Mouse (Mus musculus): Measurements from ENCODE around the gene Mob3c. TPM values are rescaled to one million over a fixed set of nuclear protein-coding genes. Genes with fewer than 3 reads are reported as not detected.

Mob3c gene
- polyA plus RNA-seq, 1 experiment from 2014 or later: 14.4 TPM

GRCm38 (mm10) chr4:115820199-115820598, 7.7 kb upstream of the Mob3c start:
- WGBS: 70% methylated on average over 3 of the region's 3 CpGs
- Histone ChIP-seq H3K9me3 (no peaks in the 10 kb centered on the region), H3K27me3 (no peaks in the 10 kb centered on the region), H3K4me2 (replicated peaks) (no peak overlapping the region), H3K4me3 (no peak overlapping the region), H3K4me1 (no peaks in the 10 kb centered on the region), H3K9ac (no peak overlapping the region), H3K36me3 (peaks cover 23% of the 10 kb centered on the region), H3K27ac (no peak overlapping the region)
- no peak for ATAC-seq (ENCODE audit: low FRiP score, low read depth)

- no peak overlapping the region for H3K9ac ChIP-seq
- ATAC-seq (ENCODE audit: low FRiP score, low read depth): no peak
- H3K27ac ChIP-seq: no peak overlapping the region
- no peaks in the 10 kb centered on the region for H3K27me3 ChIP-seq
- 70% methylated on average over 3 of the region's 3 CpGs for WGBS
- H3K4me3 ChIP-seq: no peak overlapping the region
- no peaks in the 10 kb centered on the region for H3K4me1 ChIP-seq
- peaks cover 16% of the 10 kb centered on the region for H3K36me3 ChIP-seq
- H3K4me2 ChIP-seq (replicated peaks): no peak overlapping the region
- no peaks in the 10 kb centered on the region for H3K9me3 ChIP-seq
Measured at GRCm38 (mm10) chr4:115820944-115821343, 6.9 kb upstream of the Mob3c start.

- H3K4me1 ChIP-seq: no peaks in the 10 kb centered on the region
- no peak overlapping the region for H3K4me3 ChIP-seq
- H3K27me3 ChIP-seq: 0 out of 2 replicates have a peak, but pooled peaks cover under 1% of the 10 kb centered on the region
- H3K9ac ChIP-seq: no peak overlapping the region
- H3K27ac ChIP-seq: no peak overlapping the region
- H3K4me2 ChIP-seq (replicated peaks): no peak overlapping the region
- H3K9me3 ChIP-seq: no peaks in the 10 kb centered on the region
- no peak for ATAC-seq (ENCODE audit: low FRiP score, low read depth)
- peaks cover 13% of the 10 kb centered on the region for H3K36me3 ChIP-seq
Measured at GRCm38 (mm10) chr4:115821431-115821830, 6.5 kb upstream of the Mob3c start.

GRCm38 (mm10) chr4:115821928-115822327, 6.0 kb upstream of the Mob3c start:
- 71% methylated on average over 3 of the region's 3 CpGs for WGBS
- Histone ChIP-seq H3K27ac (no peak overlapping the region), H3K4me1 (0 out of 2 replicates have a peak, but pooled peaks cover 2% of the 10 kb centered on the region), H3K9ac (no peak overlapping the region), H3K36me3 (peaks cover 9% of the 10 kb centered on the region), H3K9me3 (no peaks in the 10 kb centered on the region), H3K4me2 (replicated peaks) (no peak overlapping the region), H3K4me3 (no peak overlapping the region), H3K27me3 (0 out of 2 replicates have a peak, but pooled peaks cover 5% of the 10 kb centered on the region)
- ATAC-seq (ENCODE audit: low FRiP score, low read depth): no peak

GRCm38 (mm10) chr4:115824178-115824577, 3.7 kb upstream of the Mob3c start:
- Histone ChIP-seq H3K27ac (no peak overlapping the region), H3K9ac (no peak overlapping the region), H3K27me3 (0 out of 2 replicates have a peak, but pooled peaks cover 7% of the 10 kb centered on the region), H3K36me3 (peaks cover 6% of the 10 kb centered on the region; the same call in 1 of the 2 replicates), H3K4me2 (replicated peaks) (no peak overlapping the region), H3K4me1 (peaks cover 16% of the 10 kb centered on the region), H3K9me3 (no peaks in the 10 kb centered on the region), H3K4me3 (no peak overlapping the region)
- no peak for ATAC-seq (ENCODE audit: low FRiP score, low read depth)
- WGBS: 62% methylated on average over 2 of the region's 2 CpGs

- Histone ChIP-seq H3K9me3 (no peaks in the 10 kb centered on the region), H3K4me2 (replicated peaks) (no peak overlapping the region), H3K27ac (no peak overlapping the region), H3K4me3 (no peak overlapping the region), H3K27me3 (0 out of 2 replicates have a peak, but pooled peaks cover 7% of the 10 kb centered on the region), H3K4me1 (peaks cover 18% of the 10 kb centered on the region), H3K36me3 (no peaks in the 10 kb centered on the region), H3K9ac (no peak overlapping the region)
- ATAC-seq (ENCODE audit: low FRiP score, low read depth): no peak
- WGBS: 79% methylated on average over 2 of the region's 2 CpGs
Measured at GRCm38 (mm10) chr4:115825271-115825670, 2.6 kb upstream of the Mob3c start.

- Histone ChIP-seq H3K4me2 (replicated peaks) (peak overlapping the region; percentile 77; the same call in 1 of the 2 replicates), H3K9ac (no peak overlapping the region), H3K36me3 (peaks cover 16% of the 10 kb centered on the region), H3K4me1 (peaks cover 18% of the 10 kb centered on the region), H3K9me3 (no peaks in the 10 kb centered on the region), H3K4me3 (peak overlapping the region; percentile 85), H3K27ac (no peak overlapping the region), H3K27me3 (0 out of 2 replicates have a peak, but pooled peaks cover 7% of the 10 kb centered on the region)
- no peak for ATAC-seq (ENCODE audit: low FRiP score, low read depth)
- WGBS: 75% methylated on average over 3 of the region's 3 CpGs
Measured at GRCm38 (mm10) chr4:115827066-115827465, 826 bp upstream of the Mob3c start.

- Histone ChIP-seq H3K4me2 (replicated peaks) (peak overlapping the region; percentile 77), H3K9ac (peak overlapping the region; percentile 81), H3K27me3 (0 out of 2 replicates have a peak, but pooled peaks cover 7% of the 10 kb centered on the region), H3K4me3 (peak overlapping the region; percentile 85), H3K36me3 (peaks cover 20% of the 10 kb centered on the region), H3K27ac (0 out of 2 replicates have a peak overlapping the region, but pooled peaks have one; percentile 63), H3K9me3 (no peaks in the 10 kb centered on the region), H3K4me1 (peaks cover 18% of the 10 kb centered on the region)
- 8% methylated on average over 4 of the region's 4 CpGs for WGBS
- peak; percentile 34; the same call in 1 of the 2 replicates for ATAC-seq (ENCODE audit: low FRiP score, low read depth)
Measured at GRCm38 (mm10) chr4:115827535-115827887, 381 bp upstream of the Mob3c start.

- Histone ChIP-seq H3K36me3 (peaks cover 30% of the 10 kb centered on the region), H3K27ac (no peak overlapping the region), H3K9ac (peak overlapping the region; percentile 81; the same call in 1 of the 2 replicates), H3K4me1 (peaks cover 18% of the 10 kb centered on the region), H3K9me3 (no peaks in the 10 kb centered on the region), H3K27me3 (0 out of 2 replicates have a peak, but pooled peaks cover 7% of the 10 kb centered on the region), H3K4me3 (peak overlapping the region; percentile 85), H3K4me2 (replicated peaks) (peak overlapping the region; percentile 77)
- peak; percentile 0; the same call in 1 of the 2 replicates for ATAC-seq (ENCODE audit: low FRiP score, low read depth)
- 9% methylated on average over 8 of the region's 8 CpGs for WGBS
Measured at GRCm38 (mm10) chr4:115828572-115828902, 645 bp downstream of the Mob3c start.

- H3K4me3 ChIP-seq: no peak overlapping the region
- no peaks in the 10 kb centered on the region for H3K9me3 ChIP-seq
- H3K9ac ChIP-seq: no peak overlapping the region
- ATAC-seq (ENCODE audit: low FRiP score, low read depth): no peak
- 80% methylated on average over 5 of the region's 5 CpGs for WGBS
- H3K4me2 ChIP-seq (replicated peaks): no peak overlapping the region
- peaks cover 45% of the 10 kb centered on the region for H3K36me3 ChIP-seq
- no peak overlapping the region for H3K27ac ChIP-seq
- H3K27me3 ChIP-seq: 0 out of 2 replicates have a peak, but pooled peaks cover 7% of the 10 kb centered on the region
- H3K4me1 ChIP-seq: peaks cover 18% of the 10 kb centered on the region
Measured at GRCm38 (mm10) chr4:115830491-115830890, 2.6 kb downstream of the Mob3c start.

GRCm38 (mm10) chr4:115831221-115831620, 3.3 kb downstream of the Mob3c start:
- ATAC-seq (ENCODE audit: low FRiP score, low read depth): no peak
- H3K27me3 ChIP-seq: 0 out of 2 replicates have a peak, but pooled peaks cover 7% of the 10 kb centered on the region
- H3K4me3 ChIP-seq: no peak overlapping the region
- no peak overlapping the region for H3K27ac ChIP-seq
- peaks cover 45% of the 10 kb centered on the region for H3K36me3 ChIP-seq
- peaks cover 18% of the 10 kb centered on the region for H3K4me1 ChIP-seq
- no peak overlapping the region for H3K9ac ChIP-seq
- H3K9me3 ChIP-seq: no peaks in the 10 kb centered on the region
- WGBS: 92% methylated on average over 22 of the region's 22 CpGs
- no peak overlapping the region for H3K4me2 ChIP-seq (replicated peaks)

GRCm38 (mm10) chr4:115832040-115832439, 4.1 kb downstream of the Mob3c start:
- peaks cover 45% of the 10 kb centered on the region for H3K36me3 ChIP-seq
- ATAC-seq (ENCODE audit: low FRiP score, low read depth): no peak
- no peak overlapping the region for H3K4me2 ChIP-seq (replicated peaks)
- no peaks in the 10 kb centered on the region for H3K9me3 ChIP-seq
- peaks cover 15% of the 10 kb centered on the region for H3K4me1 ChIP-seq
- no peak overlapping the region for H3K9ac ChIP-seq
- H3K27ac ChIP-seq: no peak overlapping the region
- 0 out of 2 replicates have a peak, but pooled peaks cover under 1% of the 10 kb centered on the region for H3K27me3 ChIP-seq
- WGBS: 64% methylated on average over 2 of the region's 2 CpGs
- no peak overlapping the region for H3K4me3 ChIP-seq

GRCm38 (mm10) chr4:115835576-115835975, 7.7 kb downstream of the Mob3c start:
- H3K4me1 ChIP-seq: peaks cover 8% of the 10 kb centered on the region
- no peaks in the 10 kb centered on the region for H3K27me3 ChIP-seq
- no peaks in the 10 kb centered on the region for H3K9me3 ChIP-seq
- ATAC-seq (ENCODE audit: low FRiP score, low read depth): no peak
- WGBS: 78% methylated on average over 2 of the region's 2 CpGs
- H3K36me3 ChIP-seq: peaks cover 43% of the 10 kb centered on the region
- H3K9ac ChIP-seq: no peak overlapping the region
- no peak overlapping the region for H3K4me2 ChIP-seq (replicated peaks)
- H3K27ac ChIP-seq: no peak overlapping the region
- H3K4me3 ChIP-seq: no peak overlapping the region

All from limb, embryonic 13.5 days (tissue).